Mouse (Mus musculus): ENCODE measurements around the gene Arhgef12.

- TF ChIP-seq POLR2A (IDR thresholded peaks at IDR 0.05; ENCODE audit: control insufficient read depth, low read depth, low read length) (no peak), CTCF (IDR thresholded peaks at IDR 0.05; ENCODE audit: control insufficient read depth, insufficient read depth, insufficient replicate concordance, low read depth, low read length) (no peak)
Measured at GRCm38 (mm10) chr9:42994708-42995107, 112.3 kb downstream of the Arhgef12 start.
